Mouse (Mus musculus): ENCODE data around the gene Whrn.

The Whrn gene

GRCm38 (mm10) chr4:63493351-63494121, 2.3 kb downstream of the Whrn start:
- DNase-seq = no peak

- DNase-seq = no peak
Observed at GRCm38 (mm10) chr4:63491521-63491920, 4.3 kb downstream of the Whrn start.

- DNase-seq = no peak
Observed at GRCm38 (mm10) chr4:63490146-63490545, 5.6 kb downstream of the Whrn start.

- DNase-seq = no peak
Observed at GRCm38 (mm10) chr4:63489676-63490075, 6.1 kb downstream of the Whrn start.

GRCm38 (mm10) chr4:63487916-63488315, 7.9 kb downstream of the Whrn start:
- DNase-seq = no peak

GRCm38 (mm10) chr4:63487256-63487655, 8.5 kb downstream of the Whrn start:
- DNase-seq = no peak

GRCm38 (mm10) chr4:63486523-63486922, 9.3 kb downstream of the Whrn start:
- DNase-seq = no peak

GRCm38 (mm10) chr4:63483741-63484140, 12.1 kb downstream of the Whrn start:
- DNase-seq = no peak

- DNase-seq = no peak
Observed at GRCm38 (mm10) chr4:63480845-63481167, 15.0 kb downstream of the Whrn start.

- DNase-seq = peak; percentile 39
Observed at GRCm38 (mm10) chr4:63480098-63480844, 15.5 kb downstream of the Whrn start.

- no peak for DNase-seq
Observed at GRCm38 (mm10) chr4:63478036-63478435, 17.8 kb downstream of the Whrn start.

- no peak for DNase-seq
Observed at GRCm38 (mm10) chr4:63476891-63477290, 18.9 kb downstream of the Whrn start.

GRCm38 (mm10) chr4:63475208-63475607, 20.6 kb downstream of the Whrn start:
- no peak for DNase-seq

- no peak for DNase-seq
Observed at GRCm38 (mm10) chr4:63474439-63474838, 21.4 kb downstream of the Whrn start.

- DNase-seq = no peak
Observed at GRCm38 (mm10) chr4:63467338-63467737, 28.5 kb downstream of the Whrn start.

GRCm38 (mm10) chr4:63466192-63466591, 29.6 kb downstream of the Whrn start:
- no peak for DNase-seq

- no peak for DNase-seq
Observed at GRCm38 (mm10) chr4:63460876-63461525, 34.8 kb downstream of the Whrn start.

- no peak for DNase-seq
Observed at GRCm38 (mm10) chr4:63459141-63459789, 36.5 kb downstream of the Whrn start.

GRCm38 (mm10) chr4:63456547-63456946, 39.2 kb downstream of the Whrn start:
- DNase-seq = no peak

GRCm38 (mm10) chr4:63453939-63454513, 41.8 kb downstream of the Whrn start:
- no peak for DNase-seq

- DNase-seq = no peak
Observed at GRCm38 (mm10) chr4:63452555-63452954, 43.2 kb downstream of the Whrn start.

- DNase-seq = no peak
Observed at GRCm38 (mm10) chr4:63450551-63450950, 45.2 kb downstream of the Whrn start.
